Mouse (Mus musculus) liver, embryonic 12.5 days (tissue): ENCODE results near the gene H2afj. TPM values are rescaled to one million over a fixed set of nuclear protein-coding genes. Genes with fewer than 3 reads are reported as not detected.

Experiments used
- ATAC-seq: fragments of 200-750 bp; cut with Nextera tagmentation; 2 replicates; pipeline ENCODE4 v1.8.0; 2017; ENCODE audit warnings: moderate number of reproducible peaks, mild to moderate bottlenecking, moderate library complexity
- H3K27ac ChIP-seq: fragments of 300-500 bp; sonication (generic); 2 replicates; pipeline ENCODE4 v1.5.1; 2016; ENCODE audit warnings: mild to moderate bottlenecking
- H3K27me3 ChIP-seq: fragments of 300-500 bp; sonication (generic); replicated peaks from 2 replicates; pipeline ENCODE4 v1.6.1; 2016; ENCODE audit warnings: mild to moderate bottlenecking, moderate library complexity
- H3K36me3 ChIP-seq: fragments of 300-500 bp; sonication (generic); 2 replicates; pipeline ENCODE4 v1.6.1; 2016; ENCODE audit warnings: mild to moderate bottlenecking, moderate library complexity
- H3K4me1 ChIP-seq: fragments of 300-500 bp; sonication (generic); 2 replicates; pipeline ENCODE4 v1.6.1; 2016
- H3K4me2 ChIP-seq: fragments of 300-500 bp; sonication (generic); 2 replicates; pipeline ENCODE4 v1.6.1; 2016; ENCODE audit warnings: mild to moderate bottlenecking, moderate library complexity
- H3K4me3 ChIP-seq: fragments of 300-500 bp; sonication (generic); 2 replicates; pipeline ENCODE4 v1.5.1; 2016; ENCODE audit warnings: mild to moderate bottlenecking, moderate library complexity
- H3K9ac ChIP-seq: fragments of 300-500 bp; sonication (generic); 2 replicates; pipeline ENCODE4 v1.6.1; 2016; ENCODE audit warnings: mild to moderate bottlenecking, moderate library complexity
- H3K9me3 ChIP-seq: fragments of 300-500 bp; sonication (generic); replicated peaks from 2 replicates; pipeline ENCODE4 v1.6.1; 2016; ENCODE audit warnings: mild to moderate bottlenecking, moderate library complexity
- WGBS: fragments of 180-500 bp; shearing (Covaris S2); methylation state at CpG from one replicate; pipeline ENCODE4 v1.1.7; 2016; ENCODE audit not compliant: insufficient replicate concordance; 5-methylcytosine and 5-hydroxymethylcytosine counted together
- polyA plus RNA-seq: library from polyadenylated mRNA; unstranded; fragments of >200 nt; fragmentation: Nextera tagmentation; extraction: Ambion mirVana; gene quantifications from 2 replicates; pipeline ENCODE4 v1.2.1, GENCODE M21; 2016

The H2afj gene
- polyA plus RNA-seq, 1 experiment from 2014 or later, result 196 TPM

- peak; percentile 35; the same call in 1 of the 2 replicates for ATAC-seq
- Histone ChIP-seq H3K27me3 (0 out of 2 replicates have a peak, but pooled peaks cover 3% of the 10 kb centered on the region), H3K9me3 (no peaks in the 10 kb centered on the region), H3K27ac (peak within 1 kb of the TSS; percentile 87), H3K9ac (peak within 1 kb of the TSS; percentile 98), H3K4me3 (peak within 1 kb of the TSS; percentile 97), H3K4me2 (peak within 1 kb of the TSS; percentile 87), H3K36me3 (peaks cover 30% of the 10 kb centered on the region), H3K4me1 (peaks cover 16% of the 10 kb centered on the region)
- under 1% methylated on average over 34 of the region's 34 CpGs for WGBS
These were observed 19.5 kb downstream of the H2afj start, which contains the start of gene BC049715 for GRCm38 (mm10) chr6:136827516-136827880. Gene BC049715, plus strand, starts transcription at chr6:136827626.

GRCm38 (mm10) chr6:136827881-136828561, 20.0 kb downstream of the H2afj start, which contains the start of gene Wbp11:
Gene Wbp11, minus strand, starts transcription at chr6:136828233.
- peak within 1 kb of the TSS; percentile 87 for H3K4me2 ChIP-seq
- peak; percentile 100 for ATAC-seq
- H3K9me3 ChIP-seq, result no peaks in the 10 kb centered on the region
- H3K4me1 ChIP-seq, result peaks cover 16% of the 10 kb centered on the region
- peak within 1 kb of the TSS; percentile 87 for H3K27ac ChIP-seq
- H3K9ac ChIP-seq, result peak within 1 kb of the TSS; percentile 98
- H3K4me3 ChIP-seq, result peak within 1 kb of the TSS; percentile 97
- under 1% methylated on average over 45 of the region's 45 CpGs for WGBS
- H3K36me3 ChIP-seq, result peaks cover 25% of the 10 kb centered on the region
- H3K27me3 ChIP-seq, result 0 out of 2 replicates have a peak, but pooled peaks cover 3% of the 10 kb centered on the region

- Histone ChIP-seq H3K4me3 (peak overlapping the region; percentile 97), H3K9me3 (no peaks in the 10 kb centered on the region), H3K4me2 (peak overlapping the region; percentile 70), H3K4me1 (peaks cover 16% of the 10 kb centered on the region), H3K9ac (peak overlapping the region; percentile 50), H3K27ac (peak overlapping the region; percentile 69), H3K36me3 (peaks cover 22% of the 10 kb centered on the region), H3K27me3 (0 out of 2 replicates have a peak, but pooled peaks cover 3% of the 10 kb centered on the region)
- ATAC-seq, result no peak
- WGBS, result 28% methylated on average over 4 of the region's 4 CpGs
These were observed 20.6 kb downstream of the H2afj start for GRCm38 (mm10) chr6:136828681-136829080.

- Histone ChIP-seq H3K36me3 (no peaks in the 10 kb centered on the region), H3K9me3 (no peaks in the 10 kb centered on the region), H3K4me1 (peaks cover 11% of the 10 kb centered on the region), H3K9ac (no peak overlapping the region), H3K4me3 (no peak overlapping the region), H3K27me3 (peaks cover 21% of the 10 kb centered on the region), H3K27ac (no peak overlapping the region), H3K4me2 (no peak overlapping the region)
- WGBS, result 27% methylated on average over 5 of the region's 5 CpGs
- ATAC-seq, result no peak
These were observed 23.7 kb downstream of the H2afj start for GRCm38 (mm10) chr6:136831712-136832111.

- Histone ChIP-seq H3K9ac (no peak within 1 kb of the TSS), H3K27ac (no peak within 1 kb of the TSS), H3K4me3 (no peak within 1 kb of the TSS), H3K36me3 (no peaks in the 10 kb centered on the region), H3K9me3 (no peaks in the 10 kb centered on the region), H3K4me2 (no peak within 1 kb of the TSS), H3K27me3 (peaks cover 27% of the 10 kb centered on the region), H3K4me1 (peaks cover 6% of the 10 kb centered on the region)
- ATAC-seq, result no peak
- WGBS, result 48% methylated on average over 4 of the region's 4 CpGs
These were observed 27.3 kb downstream of the H2afj start, which contains the start of gene Smco3 for GRCm38 (mm10) chr6:136835352-136835751. Gene Smco3, minus strand, starts transcription at chr6:136835452.

- Histone ChIP-seq H3K27ac (no peak overlapping the region), H3K4me2 (no peak overlapping the region), H3K27me3 (peaks cover 23% of the 10 kb centered on the region), H3K4me1 (peaks cover 6% of the 10 kb centered on the region), H3K4me3 (no peak overlapping the region), H3K36me3 (no peaks in the 10 kb centered on the region), H3K9me3 (no peaks in the 10 kb centered on the region), H3K9ac (no peak overlapping the region)
- WGBS, result 57% methylated on average over 3 of the region's 3 CpGs
- no peak for ATAC-seq
These were observed 29.3 kb downstream of the H2afj start for GRCm38 (mm10) chr6:136837323-136837722.

- Histone ChIP-seq H3K9me3 (no peaks in the 10 kb centered on the region), H3K4me1 (peaks cover 36% of the 10 kb centered on the region), H3K4me3 (no peak overlapping the region), H3K36me3 (peaks cover 38% of the 10 kb centered on the region), H3K9ac (no peak overlapping the region), H3K27ac (no peak overlapping the region), H3K27me3 (no peaks in the 10 kb centered on the region), H3K4me2 (no peak overlapping the region)
- ATAC-seq, result no peak
- 75% methylated on average over 2 of the region's 2 CpGs for WGBS
These were observed 36.9 kb downstream of the H2afj start for GRCm38 (mm10) chr6:136844903-136845302.

GRCm38 (mm10) chr6:136845706-136846480, 37.8 kb downstream of the H2afj start:
- Histone ChIP-seq H3K9me3 (no peaks in the 10 kb centered on the region), H3K4me2 (no peak overlapping the region), H3K4me3 (no peak overlapping the region), H3K36me3 (peaks cover 48% of the 10 kb centered on the region), H3K27me3 (no peaks in the 10 kb centered on the region), H3K9ac (no peak overlapping the region), H3K27ac (no peak overlapping the region), H3K4me1 (peaks cover 46% of the 10 kb centered on the region)
- 74% methylated on average over 5 of the region's 5 CpGs for WGBS
- no peak for ATAC-seq

- H3K4me3 ChIP-seq, result no peak overlapping the region
- no peak for ATAC-seq
- no peaks in the 10 kb centered on the region for H3K27me3 ChIP-seq
- H3K9ac ChIP-seq, result no peak overlapping the region
- H3K4me2 ChIP-seq, result no peak overlapping the region
- peaks cover 59% of the 10 kb centered on the region for H3K4me1 ChIP-seq
- H3K27ac ChIP-seq, result no peak overlapping the region
- 90% methylated on average over 3 of the region's 3 CpGs for WGBS
- H3K9me3 ChIP-seq, result no peaks in the 10 kb centered on the region
- peaks cover 62% of the 10 kb centered on the region for H3K36me3 ChIP-seq
These were observed 39.2 kb downstream of the H2afj start for GRCm38 (mm10) chr6:136847267-136847666.

- H3K4me1 ChIP-seq, result peaks cover 61% of the 10 kb centered on the region
- H3K4me3 ChIP-seq, result 0 out of 2 replicates have a peak overlapping the region, but pooled peaks have one; percentile 11
- H3K4me2 ChIP-seq, result peak overlapping the region; percentile 51
- 18% methylated on average over 2 of the region's 2 CpGs for WGBS
- no peak overlapping the region for H3K9ac ChIP-seq
- no peaks in the 10 kb centered on the region for H3K27me3 ChIP-seq
- peak overlapping the region; percentile 80 for H3K27ac ChIP-seq
- peak; percentile 79 for ATAC-seq
- no peaks in the 10 kb centered on the region for H3K9me3 ChIP-seq
- H3K36me3 ChIP-seq, result peaks cover 67% of the 10 kb centered on the region
These were observed 39.7 kb downstream of the H2afj start for GRCm38 (mm10) chr6:136847790-136848189.

GRCm38 (mm10) chr6:136848399-136848798, 40.4 kb downstream of the H2afj start:
- WGBS, result 40% methylated on average over 8 of the region's 8 CpGs
- H3K27ac ChIP-seq, result peak overlapping the region; percentile 80
- peak overlapping the region; percentile 51 for H3K4me2 ChIP-seq
- no peaks in the 10 kb centered on the region for H3K9me3 ChIP-seq
- H3K4me1 ChIP-seq, result peaks cover 66% of the 10 kb centered on the region
- H3K9ac ChIP-seq, result peak overlapping the region; percentile 49; the same call in 1 of the 2 replicates
- peak overlapping the region; percentile 11 for H3K4me3 ChIP-seq
- H3K36me3 ChIP-seq, result peaks cover 73% of the 10 kb centered on the region
- peak; percentile 69 for ATAC-seq
- H3K27me3 ChIP-seq, result no peaks in the 10 kb centered on the region

GRCm38 (mm10) chr6:136848971-136849370, 40.9 kb downstream of the H2afj start:
- Histone ChIP-seq H3K36me3 (peaks cover 79% of the 10 kb centered on the region), H3K27me3 (no peaks in the 10 kb centered on the region), H3K4me3 (peak overlapping the region; percentile 11; the same call in 1 of the 2 replicates), H3K27ac (peak overlapping the region; percentile 80), H3K4me2 (peak overlapping the region; percentile 51), H3K9me3 (no peaks in the 10 kb centered on the region), H3K9ac (peak overlapping the region; percentile 49; the same call in 1 of the 2 replicates), H3K4me1 (peaks cover 71% of the 10 kb centered on the region)
- ATAC-seq, result no peak
- 73% methylated on average over 5 of the region's 5 CpGs for WGBS
